Mouse (Mus musculus) midbrain, postnatal 0 days (tissue): ENCODE results near the gene Gnaz. TPM values are rescaled to one million over a fixed set of nuclear protein-coding genes. Genes with fewer than 3 reads are reported as not detected.
A peak's percentile ranks its signal among the peaks of the same experiment; 100 is the strongest.

Source experiments
- ATAC-seq: fragments of 200-750 bp; cut with Nextera tagmentation; 2 replicates; pipeline ENCODE4 v1.8.0; 2017; ENCODE audit warnings: moderate number of reproducible peaks, mild to moderate bottlenecking, moderate TSS enrichment, moderate library complexity; ENCODE audit not compliant: low FRiP score
- DNase-seq: peaks from one replicate; pipeline ENCODE4 v3.0.0-alpha.2; 2015; ENCODE audit warnings: low spot score
- H3K27ac ChIP-seq: fragments of 300-500 bp; sonication (generic); 2 replicates; pipeline ENCODE4 v1.5.1; 2014; ENCODE audit warnings: low read depth, mild to moderate bottlenecking, low read length, mixed read lengths
- H3K27me3 ChIP-seq: fragments of 300-500 bp; sonication (generic); 2 replicates; pipeline ENCODE4 v1.6.1; 2014; ENCODE audit warnings: low read length, control low read depth, mixed read lengths; ENCODE audit not compliant: insufficient read depth
- H3K36me3 ChIP-seq: fragments of 300-500 bp; sonication (generic); 2 replicates; pipeline ENCODE4 v1.6.1; 2014; ENCODE audit warnings: low read length, control low read depth, mixed read lengths; ENCODE audit not compliant: insufficient read depth
- H3K4me1 ChIP-seq: fragments of 300-500 bp; sonication (generic); 2 replicates; pipeline ENCODE4 v1.6.1; 2014; ENCODE audit warnings: mild to moderate bottlenecking, control low read depth, antibody characterized with exemption, low read length, mixed read lengths; ENCODE audit not compliant: insufficient read depth
- H3K4me2 ChIP-seq: fragments of 300-500 bp; sonication (generic); 2 replicates; pipeline ENCODE4 v1.6.1; 2014; ENCODE audit warnings: low read depth, mild to moderate bottlenecking, low read length, mixed read lengths; ENCODE audit not compliant: poor library complexity, severe bottlenecking
- H3K4me3 ChIP-seq: fragments of 300-500 bp; sonication (generic); 2 replicates; pipeline ENCODE4 v1.5.1; 2014; ENCODE audit warnings: low read depth, mild to moderate bottlenecking, low read length, moderate library complexity
- H3K9ac ChIP-seq: fragments of 300-500 bp; sonication (generic); replicated peaks from 2 replicates; pipeline ENCODE4 v1.6.1; 2014; ENCODE audit warnings: mild to moderate bottlenecking, low read length, moderate library complexity, mixed read lengths; ENCODE audit not compliant: poor library complexity, severe bottlenecking
- H3K9me3 ChIP-seq: fragments of 300-500 bp; sonication (generic); 2 replicates; pipeline ENCODE4 v1.6.1; 2016; ENCODE audit warnings: low read length, control low read depth
- CTCF ChIP-seq: IDR thresholded peaks from 2 replicates; pipeline ENCODE4 v1.5.1; 2016; ENCODE audit warnings: antibody characterized with exemption, mild to moderate bottlenecking
- WGBS: fragments of 180-500 bp; shearing (Covaris S2); extraction: QIAGEN DNeasy Blood & Tissue Kit; methylation state at CpG from one replicate; pipeline ENCODE4 v1.1.7; 2014; 5-methylcytosine and 5-hydroxymethylcytosine counted together
- polyA plus RNA-seq: library from polyadenylated mRNA; unstranded; fragments of >200 nt; fragmentation: Nextera tagmentation; extraction: Ambion mirVana; gene quantifications from 2 replicates; pipeline ENCODE4 v1.2.1, GENCODE M21; 2015
- total RNA-seq: library from RNA; depleted of rRNA; stranded (reverse); fragments of >200 nt; gene quantifications from 2 replicates; pipeline ENCODE4 v1.2.3, GENCODE M21; 2014

The Gnaz gene
- total and polyA plus RNA-seq, 2 experiments from 2014 or later: 132 to 219 TPM

DNA sequence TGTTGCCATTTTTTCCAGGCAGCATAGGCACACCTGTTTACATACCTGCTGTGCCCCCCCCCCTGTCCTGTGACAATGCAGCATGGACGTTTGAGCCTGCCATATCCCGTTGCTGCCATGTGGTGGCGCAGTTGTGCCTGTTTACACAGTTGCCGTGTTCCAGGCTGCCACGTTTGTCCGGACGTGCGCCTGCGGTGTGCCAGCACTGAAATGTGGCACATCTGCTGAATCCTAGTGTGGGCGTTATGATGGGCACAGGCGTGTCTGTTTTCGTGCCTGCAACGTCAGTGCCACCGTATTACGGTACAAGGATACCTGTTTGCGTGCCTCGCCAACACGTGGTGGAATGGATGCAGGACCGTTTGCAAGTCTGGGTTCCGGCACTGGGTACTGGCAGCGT lies 41.7 kb upstream of the Gnaz start:
- H3K9ac ChIP-seq: no peak overlapping the region
- DNase-seq (peak; percentile 79), ATAC-seq (peak; percentile 35)
- H3K27me3 ChIP-seq: no peaks in the 10 kb centered on the region; the same call in 1 of the 2 replicates
- WGBS: 15% methylated on average over 21 of the region's 21 CpGs
- H3K4me3 ChIP-seq: peak overlapping the region; percentile 28
- peak; percentile 82 for TF ChIP-seq CTCF
- H3K4me2 ChIP-seq: peak overlapping the region; percentile 48
- no peak overlapping the region for H3K27ac ChIP-seq
- H3K4me1 ChIP-seq: no peaks in the 10 kb centered on the region
- no peaks in the 10 kb centered on the region for H3K9me3 ChIP-seq
- no peaks in the 10 kb centered on the region for H3K36me3 ChIP-seq

DNA sequence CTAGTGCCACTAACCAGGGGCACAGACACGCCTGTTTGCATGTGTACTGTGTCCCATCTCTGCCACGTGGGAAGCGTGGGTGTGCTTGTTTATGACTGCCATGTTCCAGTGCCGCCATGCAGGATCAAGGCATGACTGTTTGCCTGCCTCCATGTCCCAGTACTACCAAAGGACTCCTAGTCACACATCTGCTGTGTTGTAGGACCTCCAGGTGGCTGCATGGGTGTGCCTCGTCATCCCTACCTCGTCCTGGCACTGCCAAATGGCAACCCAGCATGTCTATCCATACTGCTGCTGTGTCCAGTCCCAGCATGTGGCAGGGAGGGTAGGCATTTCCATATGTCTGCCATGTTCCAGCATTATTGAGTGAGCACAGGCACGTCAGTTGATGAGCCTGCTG lies 38.7 kb upstream of the Gnaz start:
- Histone ChIP-seq H3K9ac (no peak overlapping the region), H3K9me3 (no peaks in the 10 kb centered on the region), H3K4me3 (no peak overlapping the region), H3K4me2 (no peak overlapping the region), H3K36me3 (no peaks in the 10 kb centered on the region), H3K27me3 (no peaks in the 10 kb centered on the region; the same call in 1 of the 2 replicates), H3K4me1 (no peaks in the 10 kb centered on the region), H3K27ac (no peak overlapping the region)
- DNase-seq (no peak), ATAC-seq (no peak)
- 83% methylated on average over 7 of the region's 7 CpGs for WGBS
- no peak for TF ChIP-seq CTCF

DNA sequence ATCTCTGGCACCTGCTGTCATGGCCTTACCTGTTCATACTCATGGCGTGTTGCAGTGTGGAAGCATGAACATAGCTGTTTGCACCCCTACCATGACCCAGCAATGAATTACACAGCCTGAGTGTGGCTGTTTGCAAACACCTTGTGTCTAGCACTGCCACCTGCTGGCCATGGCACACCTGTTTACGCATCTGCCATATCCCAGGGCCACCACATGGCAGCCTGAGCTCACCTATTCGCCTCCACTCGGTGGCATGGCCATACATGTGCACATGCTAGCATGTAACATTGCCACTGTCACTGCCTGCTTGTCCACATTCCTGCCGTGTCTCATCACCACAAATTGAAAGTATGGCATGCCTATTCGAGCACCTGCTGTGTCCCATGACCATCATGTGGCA lies 37.4 kb upstream of the Gnaz start:
- no peaks in the 10 kb centered on the region for H3K36me3 ChIP-seq
- TF ChIP-seq CTCF: peak; percentile 66
- H3K27ac ChIP-seq: no peak overlapping the region
- H3K4me2 ChIP-seq: no peak overlapping the region
- no peak for DNase-seq
- 77% methylated on average over 6 of the region's 6 CpGs for WGBS
- no peaks in the 10 kb centered on the region for H3K9me3 ChIP-seq
- H3K4me3 ChIP-seq: no peak overlapping the region
- no peaks in the 10 kb centered on the region for H3K4me1 ChIP-seq
- no peak for ATAC-seq
- H3K27me3 ChIP-seq: no peaks in the 10 kb centered on the region; the same call in 1 of the 2 replicates
- H3K9ac ChIP-seq: no peak overlapping the region

DNA sequence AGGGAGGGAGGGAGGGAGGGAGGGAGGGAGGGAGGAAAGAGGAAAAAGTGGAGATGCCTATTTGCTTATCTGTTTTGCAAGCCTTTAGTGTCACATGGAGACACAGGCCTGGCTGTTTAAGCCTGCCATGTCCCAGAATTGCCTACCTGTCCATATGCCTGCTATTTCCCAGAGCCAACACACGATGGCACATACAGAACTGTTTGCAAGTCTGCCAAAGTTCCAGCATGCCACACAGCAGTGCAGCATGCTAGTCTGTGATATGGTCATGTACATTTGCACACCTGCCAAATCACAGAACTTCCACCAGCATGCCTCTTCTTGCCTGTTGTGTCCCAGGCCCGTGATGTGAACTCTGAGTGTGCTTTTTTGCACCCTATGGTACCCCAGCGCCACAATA lies 36.4 kb upstream of the Gnaz start:
- Histone ChIP-seq H3K4me1 (no peaks in the 10 kb centered on the region), H3K4me3 (no peak overlapping the region), H3K9ac (no peak overlapping the region), H3K36me3 (no peaks in the 10 kb centered on the region), H3K27me3 (no peaks in the 10 kb centered on the region; the same call in 1 of the 2 replicates), H3K4me2 (no peak overlapping the region), H3K27ac (no peak overlapping the region), H3K9me3 (no peaks in the 10 kb centered on the region)
- WGBS: 80% methylated on average over 3 of the region's 3 CpGs
- peak; percentile 65 for TF ChIP-seq CTCF
- DNase-seq (peak; percentile 50), ATAC-seq (no peak)

DNA sequence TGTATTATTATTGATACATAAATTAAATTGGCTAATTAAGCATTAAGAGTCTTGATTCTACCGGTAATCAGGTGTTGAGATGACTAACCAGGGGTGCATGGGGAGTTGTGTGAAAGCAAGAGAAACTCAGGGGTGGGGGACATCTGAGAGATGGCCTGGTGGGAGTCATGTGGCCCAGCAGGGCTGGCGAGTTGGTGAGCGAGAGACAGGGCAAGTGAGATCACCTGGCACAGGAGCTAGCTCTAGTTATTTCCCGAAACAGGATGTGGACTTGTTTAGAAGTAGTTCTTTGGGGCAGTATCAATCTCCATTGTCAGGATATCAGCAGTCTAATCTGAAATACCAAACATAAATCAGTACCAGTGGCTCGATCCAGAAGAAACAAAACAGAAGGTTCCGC lies 35.3 kb upstream of the Gnaz start:
- Histone ChIP-seq H3K4me2 (no peak overlapping the region), H3K27ac (no peak overlapping the region), H3K4me1 (no peaks in the 10 kb centered on the region), H3K9me3 (no peaks in the 10 kb centered on the region), H3K4me3 (no peak overlapping the region), H3K9ac (no peak overlapping the region), H3K36me3 (no peaks in the 10 kb centered on the region), H3K27me3 (no peaks in the 10 kb centered on the region)
- 88% methylated on average over 6 of the region's 6 CpGs for WGBS
- TF ChIP-seq CTCF: no peak
- ATAC-seq: no peak
- DNase-seq: no peak

DNA sequence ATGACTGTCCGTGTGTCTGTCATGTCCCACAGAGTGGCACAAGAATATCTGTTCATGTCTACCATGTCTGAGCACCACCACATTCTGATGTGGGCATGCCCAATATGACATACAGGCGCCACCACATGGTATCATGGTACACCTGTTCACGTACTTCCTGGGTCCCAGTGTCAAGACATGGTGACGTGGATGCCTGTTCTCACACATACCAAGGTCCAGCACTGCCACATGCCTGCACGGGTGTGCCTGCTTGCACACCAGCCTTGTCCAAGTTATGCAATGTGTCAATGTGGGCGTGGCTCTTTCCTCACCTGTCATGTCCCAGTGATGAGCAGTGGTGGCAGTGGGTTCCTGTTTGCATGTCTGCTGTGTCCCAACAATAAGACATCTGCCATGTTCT lies 34.5 kb upstream of the Gnaz start:
- Histone ChIP-seq H3K9me3 (no peaks in the 10 kb centered on the region), H3K4me2 (no peak overlapping the region), H3K27me3 (no peaks in the 10 kb centered on the region), H3K4me1 (no peaks in the 10 kb centered on the region), H3K4me3 (no peak overlapping the region), H3K27ac (no peak overlapping the region), H3K9ac (no peak overlapping the region), H3K36me3 (no peaks in the 10 kb centered on the region)
- no peak for ATAC-seq
- 84% methylated on average over 6 of the region's 6 CpGs for WGBS
- DNase-seq: no peak
- TF ChIP-seq CTCF: no peak
